Mouse (Mus musculus): ENCODE results near the gene Mrpl55. TPM values are rescaled to one million over a fixed set of nuclear protein-coding genes. Genes with fewer than 3 reads are reported as not detected.

The Mrpl55 gene
- polyA plus RNA-seq (2016; fragmentation: Nextera tagmentation; extraction: Ambion mirVana), result 123 and 130 TPM in 2 replicates

DNA sequence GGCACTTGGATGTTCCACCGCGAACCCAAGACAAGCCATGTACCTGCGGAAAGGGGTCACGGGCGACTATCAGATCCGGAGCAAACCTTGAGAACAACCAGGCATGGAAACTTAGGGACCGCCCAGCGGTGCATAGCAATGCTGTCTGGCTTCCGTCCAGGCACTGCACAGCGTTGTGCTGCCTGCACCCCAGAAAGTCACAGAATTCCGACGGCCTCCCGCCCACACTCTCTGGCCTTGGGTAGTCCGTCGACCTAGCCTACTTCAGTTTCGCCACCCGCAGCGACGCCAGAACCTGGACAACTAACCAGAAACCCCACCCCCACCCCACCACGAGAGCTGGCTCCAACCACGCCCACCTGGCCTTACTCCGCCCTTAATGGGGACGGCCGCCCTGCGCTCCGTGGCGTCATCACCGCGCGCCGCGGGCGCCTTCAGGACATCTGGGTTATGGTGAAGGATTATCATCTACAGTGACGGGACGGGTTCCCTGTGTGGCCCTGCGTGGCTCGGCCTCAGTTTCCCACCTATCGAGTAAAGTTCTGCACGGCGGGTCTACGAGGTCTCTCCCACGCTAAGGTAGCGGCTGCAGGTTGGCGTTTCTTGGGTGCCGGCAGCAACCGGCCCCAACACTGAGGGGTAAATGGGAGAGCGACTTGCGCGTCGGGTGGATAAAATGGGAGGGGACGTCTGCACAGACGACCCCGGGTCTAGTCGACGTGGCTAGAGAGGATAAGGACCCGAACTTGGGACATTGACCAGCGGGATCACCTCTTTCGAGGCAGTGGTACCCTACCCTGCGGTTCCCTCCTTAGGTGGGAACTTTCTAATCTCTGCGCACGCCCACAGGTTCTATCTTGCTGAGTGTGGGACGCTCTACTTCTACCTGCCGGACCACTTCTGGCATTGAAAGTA is at the start of gene Mrpl55:
Mrpl55 (plus strand) TSS at position 406 of the 915 bp plus-strand sequence.
- H3K27me3 ChIP-seq (ENCODE audit: poor library complexity, severe bottlenecking), result no peaks in the 10 kb centered on the region
- peaks cover 49% of the 10 kb centered on the region for H3K36me3 ChIP-seq (replicated peaks)
- WGBS, result under 1% methylated on average over 63 of the region's 63 CpGs
- H3K4me1 ChIP-seq, result peaks cover 19% of the 10 kb centered on the region
- H3K27ac ChIP-seq, result peak within 1 kb of the TSS; percentile 88
- peak within 1 kb of the TSS; percentile 95 for H3K4me3 ChIP-seq
- DNase-seq (ENCODE audit: extremely low spot score, low spot score), result peak; percentile 94
- no peaks in the 10 kb centered on the region for H3K9me3 ChIP-seq

DNA sequence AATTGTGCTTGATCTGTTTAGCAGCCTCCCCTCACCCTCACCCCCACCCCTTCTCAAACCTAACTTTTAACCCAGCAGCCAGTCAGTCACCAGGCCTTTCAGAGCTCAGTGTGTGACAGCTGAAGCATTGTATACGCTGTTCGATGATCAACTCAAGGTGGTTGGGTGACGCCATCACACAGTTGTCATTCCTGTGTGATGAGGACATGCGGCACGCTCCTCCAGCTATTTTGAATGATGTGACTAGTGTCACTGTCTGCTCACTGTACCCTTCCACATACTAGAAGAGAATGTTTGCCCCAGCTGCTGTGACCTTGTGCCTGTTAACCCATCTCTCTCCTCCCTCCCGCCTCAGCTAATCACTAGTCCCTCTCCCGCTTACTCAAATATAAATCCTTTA is 48.1 kb upstream of the Mrpl55 start:
- Histone ChIP-seq H3K27me3 (ENCODE audit: poor library complexity, severe bottlenecking) (no peaks in the 10 kb centered on the region), H3K27ac (no peak overlapping the region), H3K36me3 (replicated peaks) (peaks cover 25% of the 10 kb centered on the region), H3K4me3 (no peak overlapping the region), H3K4me1 (no peaks in the 10 kb centered on the region), H3K9me3 (no peaks in the 10 kb centered on the region)
- DNase-seq (ENCODE audit: extremely low spot score, low spot score), result no peak
- WGBS, result 94% methylated on average over 7 of the region's 7 CpGs

DNA sequence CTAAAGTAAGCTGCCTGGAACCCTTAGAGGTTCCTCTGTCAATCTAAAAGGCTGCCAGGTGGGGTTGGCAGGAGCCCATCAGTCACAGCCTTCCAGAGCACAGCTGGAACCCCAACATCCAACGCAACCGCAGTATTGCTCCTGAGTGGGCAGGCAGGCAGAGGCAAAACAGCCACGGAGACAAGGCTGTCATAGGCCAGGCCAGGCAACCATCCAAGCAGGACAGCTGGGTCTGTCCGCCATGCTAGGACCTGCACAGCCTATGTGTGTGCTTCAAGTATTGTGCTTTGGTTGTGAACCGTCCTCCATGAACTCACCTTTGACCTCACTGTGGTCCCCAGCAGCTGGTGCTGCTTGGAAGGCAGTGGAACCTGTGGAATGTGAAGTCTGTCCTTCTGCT is 46.4 kb upstream of the Mrpl55 start:
- DNase-seq (ENCODE audit: extremely low spot score, low spot score), result no peak
- Histone ChIP-seq H3K27ac (no peak overlapping the region), H3K4me1 (no peaks in the 10 kb centered on the region), H3K36me3 (replicated peaks) (peaks cover 25% of the 10 kb centered on the region), H3K27me3 (ENCODE audit: poor library complexity, severe bottlenecking) (no peaks in the 10 kb centered on the region), H3K4me3 (no peak overlapping the region), H3K9me3 (no peaks in the 10 kb centered on the region)
- 94% methylated on average over 5 of the region's 5 CpGs for WGBS

DNA sequence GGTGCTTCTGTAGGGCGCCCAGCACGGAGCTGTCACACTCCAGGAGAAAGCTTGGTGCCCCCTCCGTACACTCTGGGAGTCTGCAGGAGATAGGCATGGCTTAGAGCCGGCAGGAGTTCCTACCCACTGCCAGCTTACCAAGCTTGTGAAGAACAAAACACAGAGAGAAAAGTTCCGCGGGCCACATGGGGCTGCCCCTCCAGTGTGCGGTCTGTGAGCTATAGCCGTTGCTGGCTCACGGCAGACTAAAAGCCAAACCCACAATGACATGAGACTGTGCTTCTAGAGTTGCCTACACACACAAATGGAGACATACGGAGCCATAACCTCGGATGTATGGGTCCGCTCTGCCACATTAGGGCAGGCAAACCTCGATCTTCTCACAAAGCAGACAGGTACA is 43.2 kb upstream of the Mrpl55 start:
- H3K36me3 ChIP-seq (replicated peaks), result peaks cover 25% of the 10 kb centered on the region
- no peaks in the 10 kb centered on the region for H3K27me3 ChIP-seq (ENCODE audit: poor library complexity, severe bottlenecking)
- no peak overlapping the region for H3K27ac ChIP-seq
- 92% methylated on average over 13 of the region's 13 CpGs for WGBS
- no peaks in the 10 kb centered on the region for H3K9me3 ChIP-seq
- DNase-seq (ENCODE audit: extremely low spot score, low spot score), result no peak
- H3K4me3 ChIP-seq, result no peak overlapping the region
- peaks cover 17% of the 10 kb centered on the region for H3K4me1 ChIP-seq

DNA sequence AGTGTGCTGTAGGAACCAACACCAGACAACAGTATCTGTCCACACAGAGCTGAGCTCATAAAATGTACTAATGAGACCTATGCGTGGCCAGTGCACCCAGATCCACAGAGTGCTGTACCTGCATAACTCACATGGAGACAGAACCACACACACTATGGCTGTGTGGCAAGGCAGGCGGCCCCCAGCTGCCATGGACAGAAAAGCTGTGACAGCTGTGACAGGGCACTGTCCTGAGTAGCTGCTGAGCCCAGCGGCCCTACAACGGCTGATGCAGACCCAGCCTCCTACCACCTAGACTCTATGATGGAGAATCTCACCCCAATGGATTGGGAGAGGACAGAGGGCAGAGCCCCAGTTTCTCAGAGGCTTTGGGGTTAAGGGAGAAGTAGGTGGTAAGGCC is 42.7 kb upstream of the Mrpl55 start:
- no peak for DNase-seq (ENCODE audit: extremely low spot score, low spot score)
- 83% methylated on average over 4 of the region's 4 CpGs for WGBS
- Histone ChIP-seq H3K27ac (no peak overlapping the region), H3K4me1 (peaks cover 22% of the 10 kb centered on the region), H3K27me3 (ENCODE audit: poor library complexity, severe bottlenecking) (no peaks in the 10 kb centered on the region), H3K9me3 (no peaks in the 10 kb centered on the region), H3K36me3 (replicated peaks) (peaks cover 25% of the 10 kb centered on the region), H3K4me3 (no peak overlapping the region)

DNA sequence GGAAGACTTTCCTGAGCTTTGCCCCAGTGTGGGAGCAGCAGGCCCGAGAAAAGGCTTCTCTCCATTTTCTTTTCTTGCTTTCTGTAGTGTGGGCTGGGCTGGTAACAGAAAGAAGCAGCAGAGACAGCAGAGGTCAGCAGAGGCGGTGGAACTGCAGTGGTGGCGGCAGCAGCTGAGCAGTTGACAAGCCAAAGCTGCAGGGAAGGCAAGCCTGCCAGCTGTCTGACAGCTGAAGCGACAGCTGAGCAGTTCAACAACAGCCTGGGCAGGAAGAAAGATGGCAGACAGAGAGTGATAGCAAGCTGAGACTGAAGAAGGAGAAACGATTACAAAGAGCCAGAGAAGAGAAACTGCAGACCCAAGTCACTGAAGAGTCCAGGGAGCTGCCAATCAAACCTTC is 40.9 kb upstream of the Mrpl55 start:
- no peak for DNase-seq (ENCODE audit: extremely low spot score, low spot score)
- H3K4me1 ChIP-seq, result peaks cover 22% of the 10 kb centered on the region
- no peak overlapping the region for H3K27ac ChIP-seq
- H3K9me3 ChIP-seq, result no peaks in the 10 kb centered on the region
- H3K4me3 ChIP-seq, result no peak overlapping the region
- H3K36me3 ChIP-seq (replicated peaks), result peaks cover 19% of the 10 kb centered on the region
- no peaks in the 10 kb centered on the region for H3K27me3 ChIP-seq (ENCODE audit: poor library complexity, severe bottlenecking)
- whole genome bisulfite sequencing, result 80% methylated on average over 5 of the region's 5 CpGs

DNA sequence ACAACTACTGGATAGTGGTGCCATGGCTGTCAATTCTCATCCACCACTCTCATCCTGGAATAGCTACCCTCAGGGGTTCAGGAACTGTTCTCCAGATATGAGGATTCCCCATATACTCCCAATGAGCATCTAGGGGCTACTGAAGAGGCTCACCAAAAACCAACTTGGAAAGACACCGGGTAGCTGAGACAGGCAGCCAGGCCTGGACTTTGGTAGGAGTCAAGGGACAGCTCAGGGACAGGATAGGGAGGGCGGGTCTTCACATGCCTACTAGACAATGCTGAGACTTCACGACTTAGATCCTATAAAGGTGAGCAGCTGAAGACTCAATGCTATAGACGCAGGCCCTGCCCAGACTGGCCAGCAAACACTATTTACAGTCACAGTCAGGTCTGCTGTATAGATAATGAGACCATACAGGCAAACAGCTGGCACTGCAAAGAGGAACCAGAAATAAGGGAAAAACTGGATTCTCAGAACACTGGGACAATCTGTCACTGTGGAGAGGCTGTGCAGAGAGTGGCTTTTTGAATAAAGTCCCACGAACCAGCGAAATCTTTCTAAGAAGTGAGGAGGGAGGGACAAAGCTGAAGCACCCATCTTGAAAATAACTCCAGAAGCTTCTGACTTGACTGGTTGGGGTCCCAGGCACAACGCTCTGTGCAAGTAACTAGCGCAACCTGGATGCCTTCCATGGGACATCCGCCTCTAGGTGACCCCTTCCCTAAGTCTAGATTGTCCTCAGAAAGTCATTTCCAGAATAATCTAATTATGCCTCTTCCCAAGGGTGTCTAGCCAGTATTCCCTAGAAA is 39.6 kb upstream of the Mrpl55 start:
- Histone ChIP-seq H3K4me3 (peak overlapping the region; percentile 81), H3K9me3 (no peaks in the 10 kb centered on the region), H3K36me3 (replicated peaks) (peaks cover 10% of the 10 kb centered on the region), H3K4me1 (peaks cover 22% of the 10 kb centered on the region), H3K27me3 (ENCODE audit: poor library complexity, severe bottlenecking) (no peaks in the 10 kb centered on the region), H3K27ac (peak overlapping the region; percentile 98)
- 65% methylated on average over 9 of the region's 9 CpGs for WGBS
- DNase-seq (ENCODE audit: extremely low spot score, low spot score), result no peak

DNA sequence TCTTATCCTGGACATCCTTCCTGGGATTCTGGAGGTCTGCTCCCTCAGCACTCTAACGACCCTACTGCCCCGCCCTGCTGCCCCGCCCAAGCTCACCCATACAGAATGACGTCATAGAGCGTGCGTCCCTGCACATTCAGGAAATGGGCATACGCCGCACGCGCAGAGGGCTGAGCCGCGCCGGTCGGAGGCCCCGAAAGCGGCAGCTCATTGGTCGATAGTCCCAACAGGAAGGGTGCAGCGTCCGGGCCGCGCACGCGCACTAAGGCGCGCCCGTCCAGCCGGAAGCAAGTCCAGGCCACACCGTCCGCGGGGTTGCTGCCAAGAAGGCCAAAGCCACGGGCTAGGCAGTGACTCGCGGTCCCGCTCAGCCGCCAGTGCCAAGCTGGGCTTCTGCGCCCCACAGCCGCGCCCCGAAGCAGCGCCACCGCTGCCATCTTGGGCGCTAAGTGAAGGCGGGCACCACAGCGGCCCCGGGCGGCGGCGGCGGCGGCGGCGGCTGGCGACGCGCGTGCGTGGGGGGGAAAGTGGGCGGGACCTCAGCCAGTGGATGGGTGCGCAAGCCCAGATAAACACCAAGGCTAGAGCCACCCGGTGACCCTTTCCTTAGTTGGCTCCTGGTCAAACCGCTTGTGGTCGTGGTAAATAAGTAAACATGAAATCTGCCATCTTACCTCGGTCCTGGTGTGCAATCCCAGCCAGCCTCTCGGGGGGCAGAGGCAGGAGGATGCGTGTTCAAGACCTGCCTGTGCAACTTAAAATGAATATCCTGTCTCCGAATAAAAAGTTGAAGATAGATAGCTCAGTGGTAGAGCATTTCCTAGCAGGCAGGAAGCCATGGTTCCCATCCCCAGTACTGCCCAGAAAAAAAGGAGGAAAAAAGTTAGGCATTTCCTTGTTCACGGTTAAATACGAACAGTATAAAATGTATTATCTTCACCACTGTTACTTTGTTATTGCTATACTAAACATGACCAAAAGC is 38.7 kb upstream of the Mrpl55 start, which contains the start of gene Iba57:
Iba57 (minus strand) TSS at position 485 of the 982 bp plus-strand sequence.
- H3K4me3 ChIP-seq, result peak within 1 kb of the TSS; percentile 81
- peaks cover 22% of the 10 kb centered on the region for H3K4me1 ChIP-seq
- H3K9me3 ChIP-seq, result no peaks in the 10 kb centered on the region
- no peaks in the 10 kb centered on the region for H3K27me3 ChIP-seq (ENCODE audit: poor library complexity, severe bottlenecking)
- WGBS, result 5% methylated on average over 64 of the region's 68 CpGs
- DNase-seq (ENCODE audit: extremely low spot score, low spot score), result peak; percentile 97
- peaks cover 2% of the 10 kb centered on the region for H3K36me3 ChIP-seq (replicated peaks)
- peak within 1 kb of the TSS; percentile 98 for H3K27ac ChIP-seq

DNA sequence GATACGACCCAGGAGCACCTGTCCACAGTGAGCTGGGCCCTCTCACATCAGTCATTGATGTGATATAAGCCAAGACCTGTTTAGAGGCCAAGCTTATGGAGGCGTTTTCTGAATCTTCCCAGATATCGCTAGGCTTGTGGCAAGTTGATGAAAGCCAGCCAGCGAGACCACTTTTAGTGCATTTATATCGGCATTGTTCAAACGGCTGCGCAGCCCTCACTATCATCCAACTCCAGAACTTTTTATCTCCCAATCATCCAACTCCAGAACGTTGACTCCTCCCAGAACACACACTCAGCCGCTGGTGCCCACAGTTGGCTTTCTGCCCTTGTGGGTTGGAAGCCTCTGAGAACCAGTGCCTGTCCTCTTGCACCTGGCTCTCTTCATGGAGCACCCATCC is 37.9 kb upstream of the Mrpl55 start:
- 89% methylated on average over 9 of the region's 9 CpGs for WGBS
- Histone ChIP-seq H3K27ac (peak overlapping the region; percentile 98), H3K27me3 (ENCODE audit: poor library complexity, severe bottlenecking) (no peaks in the 10 kb centered on the region), H3K36me3 (replicated peaks) (no peaks in the 10 kb centered on the region), H3K9me3 (no peaks in the 10 kb centered on the region), H3K4me1 (peaks cover 22% of the 10 kb centered on the region), H3K4me3 (peak overlapping the region; percentile 81)
- no peak for DNase-seq (ENCODE audit: extremely low spot score, low spot score)

DNA sequence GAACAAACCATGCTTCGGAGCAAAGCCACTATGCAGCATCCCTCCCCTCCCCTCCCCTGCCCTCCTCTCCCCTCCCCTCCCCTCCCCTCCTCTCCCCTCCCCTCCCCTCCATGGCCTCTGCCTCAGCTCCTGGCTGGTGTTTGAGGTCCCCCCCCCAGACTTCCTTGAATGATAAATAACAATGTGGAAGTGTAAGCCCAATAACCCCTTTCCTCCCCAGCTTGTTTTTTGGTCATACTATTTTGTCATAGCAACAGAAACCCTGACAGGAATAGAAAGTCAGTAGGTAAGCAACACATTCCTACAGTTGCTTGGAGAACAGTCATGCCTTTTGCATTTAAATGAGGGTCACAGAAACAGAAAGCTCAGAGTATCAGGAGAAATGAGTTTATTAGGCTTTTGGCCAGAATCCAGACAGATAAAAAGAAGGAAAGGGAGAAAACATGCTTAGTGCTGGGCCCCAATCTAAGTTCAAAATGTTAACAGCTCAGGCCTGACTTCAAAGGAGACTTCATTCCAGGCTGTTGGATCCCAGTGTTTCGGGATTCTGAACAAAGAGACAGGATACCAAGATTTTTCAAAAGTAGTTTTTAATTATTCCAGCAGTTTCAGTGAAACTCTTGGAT is 36.6 kb upstream of the Mrpl55 start:
- Histone ChIP-seq H3K9me3 (no peaks in the 10 kb centered on the region), H3K4me1 (peaks cover 22% of the 10 kb centered on the region), H3K27ac (no peak overlapping the region), H3K4me3 (no peak overlapping the region), H3K27me3 (ENCODE audit: poor library complexity, severe bottlenecking) (no peaks in the 10 kb centered on the region), H3K36me3 (replicated peaks) (no peaks in the 10 kb centered on the region)
- 71% methylated on average over 2 of the region's 2 CpGs for WGBS
- no peak for DNase-seq (ENCODE audit: extremely low spot score, low spot score)

DNA sequence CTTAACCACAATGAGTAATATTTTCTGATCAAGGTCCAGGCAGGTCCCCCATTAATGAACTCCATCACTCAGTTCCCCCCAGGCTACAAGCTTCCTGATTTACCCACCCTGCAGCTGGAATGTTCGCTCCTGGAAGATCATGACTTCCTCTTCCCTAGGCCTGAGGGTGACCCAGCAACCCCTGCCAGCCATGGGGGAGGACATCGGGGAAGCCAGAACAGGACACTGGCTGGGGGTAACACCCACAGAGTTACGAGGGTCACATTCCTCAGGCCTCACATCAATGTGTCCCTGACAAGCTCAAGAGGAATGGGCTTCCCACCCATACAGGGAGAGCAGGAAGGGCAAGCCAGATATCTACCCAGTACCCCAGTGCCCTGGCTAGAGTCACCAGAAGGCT is 32.5 kb upstream of the Mrpl55 start:
- no peak for DNase-seq (ENCODE audit: extremely low spot score, low spot score)
- H3K27me3 ChIP-seq (ENCODE audit: poor library complexity, severe bottlenecking), result peaks cover 22% of the 10 kb centered on the region
- H3K27ac ChIP-seq, result no peak overlapping the region
- no peak overlapping the region for H3K4me3 ChIP-seq
- H3K4me1 ChIP-seq, result no peaks in the 10 kb centered on the region
- H3K9me3 ChIP-seq, result no peaks in the 10 kb centered on the region
- no peaks in the 10 kb centered on the region for H3K36me3 ChIP-seq (replicated peaks)
- WGBS, result 75% methylated on average over 3 of the region's 3 CpGs

DNA sequence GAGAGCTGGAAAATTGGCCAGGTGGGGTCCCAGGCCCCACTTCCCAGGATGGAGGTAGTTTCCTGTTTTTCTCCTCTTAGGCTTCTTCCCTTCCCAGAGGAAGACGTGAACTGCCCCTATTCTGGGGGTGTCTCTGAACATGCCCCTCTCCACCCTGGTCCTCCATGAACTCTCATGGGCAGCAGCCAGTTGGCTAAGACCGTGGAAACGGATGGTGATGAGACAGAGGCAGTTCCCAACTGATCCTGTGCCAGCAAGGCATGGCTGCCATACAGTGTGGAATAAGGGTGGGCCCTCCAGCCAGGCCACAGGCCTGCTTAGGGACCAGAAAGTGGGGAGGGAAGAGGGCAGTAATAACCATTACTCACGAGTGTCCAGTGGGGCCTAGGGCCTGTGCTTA is 31.7 kb upstream of the Mrpl55 start:
- H3K4me3 ChIP-seq, result no peak overlapping the region
- no peak for DNase-seq (ENCODE audit: extremely low spot score, low spot score)
- 78% methylated on average over 4 of the region's 4 CpGs for WGBS

More for the DNA sequence above, 31.7 kb upstream of the Mrpl55 start:
- no peaks in the 10 kb centered on the region for H3K9me3 ChIP-seq
- no peak overlapping the region for H3K27ac ChIP-seq
- H3K36me3 ChIP-seq (replicated peaks), result no peaks in the 10 kb centered on the region
- H3K27me3 ChIP-seq (ENCODE audit: poor library complexity, severe bottlenecking), result peaks cover 29% of the 10 kb centered on the region
- no peaks in the 10 kb centered on the region for H3K4me1 ChIP-seq

Data from forebrain, embryonic 10.5 days (tissue).